Mouse (Mus musculus): ENCODE data around the gene Slc5a4a.

GRCm38 (mm10) chr10:76120124-76120711 lies 27.0 kb upstream of the Slc5a4a start:
- TF ChIP-seq CTCF (IDR thresholded peaks at IDR 0.05; ENCODE audit: borderline replicate concordance, extremely low read depth, insufficient read depth, insufficient read length), result no peak
- no peak for TF ChIP-seq POLR2A (IDR thresholded peaks at IDR 0.05; ENCODE audit: borderline replicate concordance, extremely low read depth, insufficient read depth, insufficient read length, poor library complexity, severe bottlenecking)
